Mouse (Mus musculus) midbrain, embryonic 14.5 days (tissue): ENCODE data around the gene Cog8. TPM values are rescaled to one million over a fixed set of nuclear protein-coding genes. Genes with fewer than 3 reads are reported as not detected.

Experiments
- ATAC-seq: fragments of 200-750 bp; cut with Nextera tagmentation; 2 replicates; pipeline ENCODE4 v1.8.0; 2017; ENCODE audit warnings: moderate number of reproducible peaks, moderate library complexity; ENCODE audit not compliant: low FRiP score, low TSS enrichment
- DNase-seq: peaks from one replicate; pipeline ENCODE4 v3.0.0-alpha.2; 2015
- H3K27ac ChIP-seq: fragments of 300-500 bp; sonication (generic); replicated peaks from 2 replicates; pipeline ENCODE4 v1.5.1; 2014; ENCODE audit warnings: mild to moderate bottlenecking, low read depth, low read length, moderate library complexity
- H3K27me3 ChIP-seq: fragments of 300-500 bp; sonication (generic); 2 replicates; pipeline ENCODE4 v1.6.1; 2014; ENCODE audit warnings: low read length, control low read depth, mixed read lengths; ENCODE audit not compliant: control insufficient read depth, insufficient read depth
- H3K36me3 ChIP-seq: fragments of 300-500 bp; sonication (generic); 2 replicates; pipeline ENCODE4 v1.6.1; 2014; ENCODE audit warnings: low read length, control low read depth; ENCODE audit not compliant: control insufficient read depth, insufficient read depth
- H3K4me1 ChIP-seq: fragments of 300-500 bp; sonication (generic); 2 replicates; pipeline ENCODE4 v1.6.1; 2014; ENCODE audit warnings: mild to moderate bottlenecking, antibody characterized with exemption, low read length, control low read depth; ENCODE audit not compliant: control insufficient read depth, insufficient read depth
- H3K4me2 ChIP-seq: fragments of 300-500 bp; sonication (generic); 2 replicates; pipeline ENCODE4 v1.6.1; 2014; ENCODE audit warnings: mild to moderate bottlenecking, low read length, moderate library complexity
- H3K4me3 ChIP-seq: fragments of 300-500 bp; sonication (generic); replicated peaks from 2 replicates; pipeline ENCODE4 v1.5.1; 2014; ENCODE audit warnings: low read depth, low read length
- H3K9ac ChIP-seq: fragments of 300-500 bp; sonication (generic); replicated peaks from 2 replicates; pipeline ENCODE4 v1.6.1; 2014; ENCODE audit warnings: mild to moderate bottlenecking, low read length, moderate library complexity
- H3K9me3 ChIP-seq: fragments of 300-500 bp; sonication (generic); 2 replicates; pipeline ENCODE4 v1.6.1; 2016; ENCODE audit warnings: low read length, control low read depth, mixed read lengths; ENCODE audit not compliant: control insufficient read depth
- WGBS: fragments of 180-500 bp; shearing (Covaris S2); extraction: QIAGEN DNeasy Blood & Tissue Kit; methylation state at CpG from one replicate; pipeline ENCODE4 v1.1.7; 2014; 5-methylcytosine and 5-hydroxymethylcytosine counted together
- polyA plus RNA-seq: library from polyadenylated mRNA; unstranded; fragments of >200 nt; fragmentation: Nextera tagmentation; extraction: Ambion mirVana; gene quantifications from 2 replicates; pipeline ENCODE4 v1.2.1, GENCODE M21; 2014

Gene Cog8
- polyA plus RNA-seq, 1 experiment from 2014 or later, result 41.4 TPM

DNA sequence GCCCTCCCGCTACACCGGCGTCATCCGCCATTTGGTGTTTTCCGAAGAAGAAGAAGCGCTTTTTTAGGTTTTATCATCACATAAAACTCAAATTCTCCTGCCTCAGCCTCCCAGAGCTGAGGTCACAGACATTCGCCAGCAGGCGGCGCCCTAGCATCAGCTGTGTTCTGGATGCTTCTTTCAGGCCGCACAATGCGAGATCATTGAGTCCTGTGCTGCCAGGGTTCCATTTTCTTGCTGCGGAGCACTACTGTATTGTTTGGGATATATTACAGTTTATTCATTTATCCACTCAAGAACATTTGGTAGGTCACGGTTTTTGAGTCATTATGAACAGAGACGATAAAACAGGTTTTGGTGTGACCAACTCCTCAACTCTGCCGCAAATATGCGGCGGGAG, 28.9 kb upstream of the Cog8 start:
- peak; percentile 7 for DNase-seq
- Histone ChIP-seq H3K4me2 (no peak overlapping the region), H3K4me3 (no peak overlapping the region), H3K27me3 (no peaks in the 10 kb centered on the region), H3K36me3 (peaks cover 55% of the 10 kb centered on the region), H3K4me1 (no peaks in the 10 kb centered on the region), H3K9ac (no peak overlapping the region), H3K9me3 (no peaks in the 10 kb centered on the region), H3K27ac (no peak overlapping the region)
- ATAC-seq, result no peak
- WGBS, result 98% methylated on average over 17 of the region's 17 CpGs

DNA sequence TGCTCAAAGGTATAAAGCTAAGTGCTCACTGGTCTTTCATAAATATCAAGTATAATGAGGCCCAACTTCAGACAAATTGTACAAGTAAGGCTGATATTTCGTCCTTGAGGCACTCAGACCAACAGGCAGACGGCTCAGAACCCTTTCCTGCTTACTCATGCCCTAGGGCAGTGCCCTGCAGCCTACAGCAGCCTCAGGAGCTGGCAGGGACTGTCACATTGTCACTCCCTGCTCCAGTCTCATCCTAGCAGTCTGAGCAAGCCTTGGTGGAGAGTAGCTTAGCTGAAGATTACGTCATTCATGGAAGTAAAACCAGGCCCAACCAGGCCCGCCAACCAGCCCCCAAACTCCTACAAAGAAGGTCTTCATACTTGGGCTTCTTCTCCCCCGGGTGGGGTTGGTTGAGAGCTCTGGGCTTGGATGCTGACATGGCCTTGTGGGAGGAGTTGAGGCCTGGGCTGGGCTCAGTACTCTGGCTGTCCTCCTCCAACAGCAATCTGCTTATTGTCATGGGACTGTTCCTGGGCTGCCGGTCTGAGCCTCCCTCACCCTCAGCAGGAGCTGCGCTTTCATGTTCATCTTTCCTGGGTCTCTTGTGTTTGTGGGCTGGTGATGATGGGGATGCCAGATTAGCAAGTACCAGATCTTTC, 19.9 kb upstream of the Cog8 start:
- H3K4me2 ChIP-seq, result no peak overlapping the region
- DNase-seq (no peak), ATAC-seq (no peak)
- H3K9ac ChIP-seq, result no peak overlapping the region
- H3K27me3 ChIP-seq, result no peaks in the 10 kb centered on the region
- no peaks in the 10 kb centered on the region for H3K4me1 ChIP-seq
- 92% methylated on average over 7 of the region's 7 CpGs for WGBS
- no peak overlapping the region for H3K4me3 ChIP-seq
- no peaks in the 10 kb centered on the region for H3K9me3 ChIP-seq
- no peak overlapping the region for H3K27ac ChIP-seq
- peaks cover 92% of the 10 kb centered on the region for H3K36me3 ChIP-seq

DNA sequence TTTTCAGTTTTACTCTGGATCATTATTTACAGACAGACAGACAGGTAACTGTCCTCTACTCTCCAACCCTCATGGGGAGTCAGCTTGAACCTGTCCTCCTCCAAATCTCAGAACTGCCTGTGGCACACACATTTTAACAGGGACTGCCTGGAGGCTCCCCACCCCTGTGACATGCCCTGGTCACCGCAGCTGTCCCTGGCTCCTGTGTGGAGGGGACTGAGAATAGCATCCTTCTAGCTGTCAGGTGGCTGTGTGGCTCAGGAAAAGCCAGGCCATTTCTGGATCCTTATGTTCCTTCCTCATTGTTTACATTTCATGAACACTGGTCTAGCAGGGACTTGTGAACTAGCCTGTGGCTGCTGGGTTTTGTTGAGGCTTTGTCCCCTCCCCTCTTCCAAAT, 17.6 kb upstream of the Cog8 start:
- H3K4me1 ChIP-seq, result no peaks in the 10 kb centered on the region
- ATAC-seq (no peak), DNase-seq (no peak)
- no peak overlapping the region for H3K27ac ChIP-seq
- no peak overlapping the region for H3K4me3 ChIP-seq
- 95% methylated on average over 1 of the region's 1 CpGs for WGBS
- H3K9ac ChIP-seq, result no peak overlapping the region
- no peaks in the 10 kb centered on the region for H3K27me3 ChIP-seq
- H3K36me3 ChIP-seq, result peaks cover 90% of the 10 kb centered on the region
- H3K9me3 ChIP-seq, result no peaks in the 10 kb centered on the region
- no peak overlapping the region for H3K4me2 ChIP-seq

DNA sequence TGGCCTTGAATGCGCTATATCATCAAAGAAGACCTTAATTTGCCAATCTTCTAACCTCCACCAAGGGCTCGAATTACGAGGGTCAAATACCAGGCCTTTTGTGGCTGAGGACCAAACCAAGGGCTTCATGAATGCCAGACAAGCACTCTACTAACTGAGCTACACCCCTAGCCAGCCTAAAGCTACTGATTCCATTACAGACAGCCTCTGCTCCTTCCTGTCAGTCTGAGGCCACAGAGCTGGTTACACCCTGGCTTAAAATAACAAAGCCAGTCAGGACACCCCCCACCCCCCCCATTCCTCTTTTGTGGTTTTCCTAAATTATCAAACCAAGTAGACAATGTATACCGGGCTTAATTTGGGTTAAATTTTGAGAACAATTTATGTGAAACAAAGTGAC, 17.2 kb upstream of the Cog8 start:
- H3K4me3 ChIP-seq, result no peak overlapping the region
- H3K27me3 ChIP-seq, result no peaks in the 10 kb centered on the region
- ATAC-seq (no peak), DNase-seq (no peak)
- H3K9me3 ChIP-seq, result no peaks in the 10 kb centered on the region
- H3K36me3 ChIP-seq, result peaks cover 89% of the 10 kb centered on the region
- no peak overlapping the region for H3K9ac ChIP-seq
- no peaks in the 10 kb centered on the region for H3K4me1 ChIP-seq
- H3K4me2 ChIP-seq, result no peak overlapping the region
- H3K27ac ChIP-seq, result no peak overlapping the region
- 91% methylated on average over 4 of the region's 4 CpGs for WGBS

DNA sequence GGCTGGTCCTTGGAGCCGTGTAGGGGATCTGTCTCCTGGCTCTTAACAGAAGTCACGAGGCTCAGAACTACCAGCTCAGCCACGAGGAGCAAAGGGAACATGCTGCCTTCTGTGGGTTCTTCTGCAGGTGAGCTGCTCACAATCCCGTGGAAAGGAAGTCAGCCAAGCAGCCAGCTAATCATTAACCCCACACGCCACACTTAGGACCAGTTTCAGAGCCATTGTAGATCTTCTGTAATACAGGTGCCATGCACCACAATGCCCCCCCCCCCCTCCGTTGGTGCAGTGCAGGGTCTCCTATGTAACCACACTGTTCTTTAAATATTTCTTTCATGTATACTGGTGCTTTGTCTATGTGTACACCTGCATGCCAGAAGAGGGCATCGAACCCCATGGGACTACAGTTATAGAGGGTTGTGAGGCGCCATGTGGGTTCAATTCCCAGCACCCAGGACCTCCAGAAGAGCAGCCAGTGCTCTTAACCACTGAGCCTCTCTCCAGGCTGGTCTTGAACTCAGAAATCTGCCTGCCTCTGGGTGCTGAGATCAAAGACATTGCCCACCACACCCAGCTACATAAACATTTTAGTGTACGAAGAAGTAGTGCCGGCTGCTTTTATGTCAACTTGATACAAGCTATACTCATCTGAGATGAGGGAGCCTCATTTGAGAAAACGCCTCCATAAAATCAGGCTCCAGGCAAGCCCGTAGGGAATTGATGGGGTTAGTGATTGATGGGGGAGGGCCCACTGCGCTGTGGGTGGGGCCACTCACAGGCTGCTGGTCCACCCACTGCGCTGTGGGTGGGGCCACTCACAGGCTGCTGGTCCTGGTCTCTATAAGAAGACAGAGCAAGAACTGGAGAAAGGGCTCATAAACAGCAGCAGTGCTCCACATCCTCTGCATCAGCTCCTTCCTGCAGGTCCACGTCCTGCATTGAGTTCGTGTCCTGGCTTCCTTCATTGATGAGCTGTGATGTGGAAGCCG, 9.3 kb upstream of the Cog8 start, which contains the start of gene Tmed6:
Gene Tmed6 (minus strand): TSS at position 134 of the 986 bp plus-strand sequence.
- Histone ChIP-seq H3K9me3 (no peaks in the 10 kb centered on the region), H3K4me1 (no peaks in the 10 kb centered on the region), H3K27ac (no peak within 1 kb of the TSS), H3K9ac (no peak within 1 kb of the TSS), H3K27me3 (no peaks in the 10 kb centered on the region), H3K4me2 (no peak within 1 kb of the TSS), H3K4me3 (no peak within 1 kb of the TSS), H3K36me3 (peaks cover 21% of the 10 kb centered on the region)
- DNase-seq (no peak), ATAC-seq (no peak)
- 68% methylated on average over 17 of the region's 17 CpGs for WGBS

DNA sequence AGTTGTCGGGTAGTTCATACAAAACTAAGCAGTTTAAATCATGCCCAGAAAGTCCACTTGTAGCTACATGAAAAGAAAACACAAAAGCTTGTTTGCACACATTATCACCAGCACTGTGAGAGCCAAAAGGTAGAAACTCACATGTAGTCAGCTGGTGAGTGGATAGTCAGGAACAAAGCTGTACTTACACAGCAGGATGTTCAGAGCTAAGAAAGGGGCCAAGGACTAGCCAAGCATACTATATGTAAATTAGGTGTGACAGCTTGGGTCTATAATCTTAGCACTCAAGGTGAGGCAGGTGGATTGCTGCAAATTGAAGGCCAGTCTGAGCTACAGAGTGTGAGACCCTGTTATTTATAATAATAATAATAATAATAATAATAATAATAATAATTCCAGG, 6.1 kb upstream of the Cog8 start:
- peaks cover 18% of the 10 kb centered on the region for H3K36me3 ChIP-seq
- no peaks in the 10 kb centered on the region for H3K4me1 ChIP-seq
- H3K4me3 ChIP-seq, result no peak overlapping the region
- DNase-seq (no peak), ATAC-seq (no peak)
- no peak overlapping the region for H3K27ac ChIP-seq
- H3K9me3 ChIP-seq, result no peaks in the 10 kb centered on the region
- H3K27me3 ChIP-seq, result no peaks in the 10 kb centered on the region
- 93% methylated on average over 1 of the region's 1 CpGs for WGBS
- H3K9ac ChIP-seq, result no peak overlapping the region
- H3K4me2 ChIP-seq, result no peak overlapping the region

DNA sequence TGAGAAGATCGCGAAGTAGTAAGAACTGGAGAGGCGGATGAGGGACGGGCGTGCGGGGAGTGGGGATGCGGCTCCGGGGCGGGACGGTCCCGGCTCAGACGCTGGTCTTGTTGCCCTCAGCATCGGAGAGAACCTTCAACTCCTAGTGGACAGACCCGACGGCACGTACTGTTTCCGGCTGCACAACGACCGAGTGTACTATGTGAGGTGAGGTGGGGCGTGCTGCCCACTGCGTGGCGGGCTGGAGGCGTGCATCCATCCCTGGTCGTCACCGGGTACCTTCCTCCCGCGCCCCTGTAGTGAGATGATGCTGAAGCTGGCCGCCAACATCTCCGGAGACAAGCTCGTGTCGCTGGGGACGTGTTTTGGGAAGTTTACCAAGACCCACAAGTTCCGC, 482 bp upstream of the Cog8 start:
- Histone ChIP-seq H3K4me1 (0 out of 2 replicates have a peak, but pooled peaks cover 4% of the 10 kb centered on the region), H3K9me3 (no peaks in the 10 kb centered on the region), H3K27me3 (no peaks in the 10 kb centered on the region), H3K4me3 (peak overlapping the region; percentile 99), H3K27ac (peak overlapping the region; percentile 37; the same call in 1 of the 2 replicates), H3K9ac (peak overlapping the region; percentile 68), H3K4me2 (peak overlapping the region; percentile 95), H3K36me3 (peaks cover 40% of the 10 kb centered on the region)
- WGBS, result under 1% methylated on average over 33 of the region's 33 CpGs
- ATAC-seq, result peak; percentile 66; the same call in 1 of the 2 replicates
- DNase-seq, result no peak

DNA sequence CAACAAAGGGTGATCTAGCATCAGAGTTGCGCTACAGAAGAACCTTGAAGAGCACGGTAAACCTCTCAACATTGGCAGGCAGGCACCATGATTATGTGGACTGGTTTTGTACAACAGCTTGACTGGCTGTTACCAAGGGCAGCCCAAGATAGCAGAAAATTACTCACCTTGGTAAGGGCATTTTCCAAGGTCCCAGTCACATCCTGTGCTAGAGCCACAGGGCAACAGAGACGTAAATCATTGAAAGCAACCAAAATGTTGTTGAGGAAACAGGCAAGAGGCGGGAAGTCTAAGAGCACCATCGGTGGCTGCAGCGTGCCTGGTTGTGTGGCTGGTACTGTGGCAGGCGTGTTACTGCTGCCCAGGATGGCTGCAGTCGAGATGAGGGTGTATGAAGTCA, 4.4 kb downstream of the Cog8 start:
- 98% methylated on average over 8 of the region's 8 CpGs for WGBS
- Histone ChIP-seq H3K4me2 (no peak overlapping the region), H3K36me3 (peaks cover 51% of the 10 kb centered on the region), H3K9ac (no peak overlapping the region), H3K4me1 (0 out of 2 replicates have a peak, but pooled peaks cover 6% of the 10 kb centered on the region), H3K4me3 (no peak overlapping the region), H3K27ac (no peak overlapping the region), H3K27me3 (no peaks in the 10 kb centered on the region), H3K9me3 (no peaks in the 10 kb centered on the region)
- no peak for ATAC-seq
- no peak for DNase-seq
